Mouse (Mus musculus) G1E (cell line): ENCODE data around the gene Cstb.

Source experiments
- CTCF ChIP-seq: IDR thresholded peaks from 2 replicates; pipeline ENCODE4 v1.5.1; 2012; ENCODE audit warnings: low read depth, low read length, inconsistent platforms, mixed read lengths
- GATA1 ChIP-seq: IDR thresholded peaks from 2 replicates; pipeline ENCODE4 v1.6.1; 2012; ENCODE audit warnings: borderline replicate concordance, low read length, inconsistent platforms, mixed read lengths
- TAL1 ChIP-seq: conservative IDR thresholded peaks from 2 replicates; pipeline ENCODE4 v1.6.1; 2012; ENCODE audit warnings: low read depth, low read length, inconsistent platforms, mixed read lengths

GRCm38 (mm10) chr10:78474759-78475158 lies 49.3 kb downstream of the Cstb start:
- TF ChIP-seq GATA1 = no peak
- TF ChIP-seq CTCF = no peak
- TF ChIP-seq TAL1 = no peak
